Mouse (Mus musculus): Measurements from ENCODE around the gene Frg2f1.

GRCm38 (mm10) chr4:119572682-119573081 is 33.4 kb upstream of the Frg2f1 start:
- no peak for TF ChIP-seq POLR2A (IDR thresholded peaks at IDR 0.05; ENCODE audit: borderline replicate concordance, extremely low read depth, low read depth, low read length)
- no peak for TF ChIP-seq CTCF (IDR thresholded peaks at IDR 0.05; ENCODE audit: insufficient read depth, low read length)
